Mouse (Mus musculus): ENCODE measurements around the gene Bcor. TPM values are rescaled to one million over a fixed set of nuclear protein-coding genes. Genes with fewer than 3 reads are reported as not detected.

Gene Bcor
- total RNA-seq, 4 experiments from 2014 or later = 17.6 to 21.4 (median 20.3) TPM

DNA sequence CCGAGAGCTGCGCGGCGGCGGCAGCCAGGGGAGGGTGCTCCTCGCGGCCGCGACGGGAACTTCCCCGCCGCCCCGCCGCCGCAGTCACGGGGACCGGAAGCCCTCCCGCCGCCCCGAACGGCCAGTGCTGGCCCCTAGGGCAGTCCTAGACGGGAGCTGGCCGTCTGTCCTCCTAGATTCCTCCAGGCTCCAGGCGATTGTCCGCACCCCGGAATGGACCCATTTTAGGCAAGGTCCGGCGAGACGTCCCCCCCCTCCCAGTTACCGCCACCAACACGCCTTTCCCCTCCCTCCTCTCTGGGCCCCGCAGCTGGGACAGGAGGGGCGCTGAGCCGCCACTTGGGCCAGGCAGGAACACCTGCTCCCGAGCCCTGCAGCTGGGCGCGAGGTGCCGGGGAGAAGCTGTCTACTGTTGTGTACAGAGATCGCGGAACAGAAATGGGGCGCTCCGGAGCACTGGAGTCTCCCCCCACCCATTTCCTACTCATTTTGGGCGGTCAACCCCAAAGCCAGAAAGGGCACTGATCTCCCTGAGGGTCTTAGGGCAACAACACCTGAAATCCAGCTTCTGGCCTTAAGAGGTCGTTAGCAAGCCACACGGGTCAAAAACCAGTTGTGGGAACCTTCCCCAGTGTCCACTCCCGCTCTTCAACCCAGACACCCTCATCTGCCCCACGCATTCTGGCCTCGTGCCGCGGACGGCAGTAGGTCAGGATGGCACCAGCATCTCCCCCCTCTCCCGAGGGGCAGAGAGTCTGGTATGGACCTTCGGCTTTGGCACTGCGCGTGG lies 72.4 kb downstream of the Bcor start:
- no peak for DNase-seq (ENCODE audit: low spot score in 2 of 2)

DNA sequence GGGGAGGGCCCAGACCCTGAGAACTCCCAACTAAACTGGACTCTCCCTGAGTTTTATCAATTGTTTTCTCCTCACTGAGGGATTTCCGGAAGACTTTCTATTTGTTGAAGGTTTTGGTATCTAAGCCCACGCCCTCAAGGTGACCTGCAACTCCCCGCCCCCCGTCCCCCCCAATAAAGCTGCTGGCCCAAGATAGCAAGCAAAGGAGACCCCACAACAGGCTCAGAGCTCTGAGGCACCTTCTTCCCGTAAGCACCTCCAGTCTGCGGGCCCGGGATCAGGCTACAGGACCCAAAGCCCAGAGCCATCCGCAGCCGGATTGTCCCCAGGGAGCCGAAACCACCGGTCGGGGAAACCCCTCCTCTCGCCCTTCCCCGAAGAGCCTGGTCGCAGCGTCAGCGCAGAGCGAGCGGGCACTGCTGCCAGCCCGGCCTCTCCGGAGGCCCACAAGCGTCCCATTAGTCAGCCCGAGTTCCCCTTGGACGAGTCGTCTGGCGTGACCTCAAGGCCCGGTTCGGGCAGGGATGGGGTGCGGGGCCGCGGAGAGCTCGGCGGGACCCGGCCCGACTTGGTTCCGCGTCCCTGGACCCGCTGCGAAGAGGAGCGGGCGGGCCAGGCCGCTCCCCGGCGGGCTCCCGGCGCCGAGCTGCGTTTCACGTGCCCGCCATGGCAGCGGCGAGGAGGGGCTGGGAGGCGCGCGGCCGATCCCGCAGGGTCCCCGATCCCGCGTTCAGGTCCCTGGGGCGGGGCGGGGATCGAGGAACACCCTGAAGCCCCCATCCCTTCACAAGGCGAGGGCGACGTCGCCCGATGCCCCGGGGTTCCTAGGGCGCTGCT lies 73.3 kb downstream of the Bcor start:
- DNase-seq (ENCODE audit: low spot score in 2 of 2) = no peak

DNA sequence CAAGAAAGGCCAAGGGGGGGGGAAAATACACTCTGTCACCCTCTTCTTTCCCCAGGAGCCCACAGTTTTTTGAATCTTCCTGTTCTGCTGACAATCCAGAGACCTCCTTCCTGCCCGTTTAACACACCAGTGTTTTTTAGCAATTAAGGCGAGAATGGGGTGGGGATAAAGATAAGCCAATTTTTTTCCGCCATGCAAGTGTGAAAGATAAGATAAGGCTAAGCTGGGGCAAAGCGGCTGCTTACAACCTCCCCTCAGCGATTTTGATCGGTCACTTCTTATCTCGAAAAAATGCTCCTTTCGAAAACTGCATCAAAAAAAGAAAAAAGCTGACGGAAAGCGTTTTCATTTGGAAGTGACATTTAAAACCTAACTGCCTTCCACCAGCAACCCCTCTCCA lies 74.2 kb downstream of the Bcor start:
- DNase-seq (ENCODE audit: low spot score in 2 of 2) = no peak

DNA sequence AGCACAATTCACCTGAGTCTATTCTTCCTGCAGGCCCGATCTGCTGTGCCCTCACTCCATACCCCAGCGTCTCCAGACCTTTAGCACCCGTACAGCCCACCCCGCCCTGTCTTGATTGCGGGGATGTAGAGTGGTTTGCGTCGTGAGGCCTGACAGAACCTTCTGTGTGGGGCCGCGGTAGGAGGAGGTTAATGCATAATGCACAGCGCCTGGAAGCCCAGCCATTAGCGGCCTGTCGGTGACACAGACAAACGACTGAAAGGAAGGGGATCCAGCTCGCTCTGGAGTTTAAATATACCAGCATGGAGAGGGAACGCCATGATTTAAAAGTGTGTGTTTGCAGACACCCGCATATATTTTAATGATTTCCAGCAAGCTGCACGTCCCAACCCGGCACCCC lies 74.9 kb downstream of the Bcor start:
- DNase-seq (ENCODE audit: low spot score in 2 of 2) = no peak

DNA sequence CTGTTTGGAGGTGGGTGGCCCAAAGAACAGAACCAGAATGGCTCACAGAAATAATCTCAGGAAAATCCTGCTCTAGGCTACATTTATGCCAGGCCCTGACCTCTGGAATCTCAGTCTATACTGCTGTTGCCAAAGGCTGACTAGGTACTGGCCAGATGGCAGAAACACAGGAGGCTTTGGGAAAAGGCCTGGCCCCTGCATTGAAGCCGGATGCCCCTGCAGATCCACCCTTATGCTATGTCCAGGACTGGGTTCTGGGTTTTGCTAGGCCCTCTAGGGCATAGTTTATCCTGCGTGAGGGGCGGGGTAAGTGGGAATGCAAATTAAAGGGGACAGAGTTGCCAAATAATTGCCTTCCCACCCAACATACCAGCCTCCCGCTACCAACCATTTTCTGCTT lies 75.5 kb downstream of the Bcor start:
- no peak for DNase-seq (ENCODE audit: low spot score in 2 of 2)

DNA sequence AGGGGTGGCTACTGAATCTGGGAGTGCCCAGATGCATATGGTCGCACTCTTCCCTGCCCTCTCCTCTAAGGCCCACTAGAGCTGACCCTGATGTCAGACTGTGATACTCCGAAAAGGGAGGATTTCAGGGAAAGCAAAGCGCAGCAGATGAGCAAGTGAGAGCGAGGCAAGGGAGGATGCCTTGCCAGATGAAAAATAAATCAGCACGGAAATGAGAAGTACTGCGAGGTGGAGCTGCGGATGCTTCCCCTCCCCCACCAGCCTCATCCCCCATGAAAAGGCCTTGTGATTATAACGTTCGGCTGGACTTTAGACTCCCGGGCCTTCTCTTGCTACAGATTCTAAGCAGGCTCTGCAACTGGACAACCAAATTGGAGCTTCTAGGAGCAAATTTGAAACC lies 76.5 kb downstream of the Bcor start:
- no peak for DNase-seq (ENCODE audit: low spot score in 2 of 2)

DNA sequence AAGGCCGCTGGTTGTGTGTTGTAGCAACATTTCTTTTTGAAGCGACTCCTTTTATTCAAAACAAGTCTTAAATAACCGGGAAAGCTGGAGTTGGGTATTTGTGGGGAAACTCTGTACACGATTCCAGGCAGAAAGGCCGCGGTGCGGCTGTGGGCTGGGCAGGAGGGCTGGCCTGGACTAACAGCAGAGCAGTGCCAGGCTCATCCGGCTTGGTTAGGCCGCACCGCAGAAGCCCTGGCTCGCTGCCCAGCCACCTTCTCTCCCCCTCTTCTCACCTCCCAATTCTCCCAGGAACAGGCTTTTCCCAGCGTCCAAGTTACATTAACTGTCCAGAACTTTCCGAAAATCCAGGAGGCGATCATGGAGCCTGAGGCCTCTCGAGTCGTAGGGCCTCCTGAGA lies 77.4 kb downstream of the Bcor start:
- no peak for DNase-seq (ENCODE audit: low spot score in 2 of 2)

DNA sequence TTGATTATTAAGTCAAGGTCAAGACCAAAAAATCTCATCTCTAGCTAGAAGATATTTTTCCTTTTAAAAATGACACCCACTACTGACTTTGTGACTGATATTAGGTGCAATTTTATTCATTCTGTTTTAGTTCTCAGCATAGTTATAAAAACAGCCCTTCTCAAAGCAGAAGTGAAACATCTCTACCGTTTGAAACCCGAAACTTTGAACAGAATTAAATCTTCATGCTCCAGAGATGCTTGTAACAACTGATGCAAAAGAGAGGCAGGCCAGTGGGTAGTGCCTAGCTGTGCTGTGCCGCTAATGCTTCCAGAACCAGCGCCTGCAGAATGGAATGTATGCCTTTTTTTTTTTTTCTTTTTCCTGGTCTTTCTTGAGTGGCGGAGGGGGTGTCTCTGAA lies 78.0 kb downstream of the Bcor start:
- no peak for DNase-seq (ENCODE audit: low spot score in 2 of 2)

DNA sequence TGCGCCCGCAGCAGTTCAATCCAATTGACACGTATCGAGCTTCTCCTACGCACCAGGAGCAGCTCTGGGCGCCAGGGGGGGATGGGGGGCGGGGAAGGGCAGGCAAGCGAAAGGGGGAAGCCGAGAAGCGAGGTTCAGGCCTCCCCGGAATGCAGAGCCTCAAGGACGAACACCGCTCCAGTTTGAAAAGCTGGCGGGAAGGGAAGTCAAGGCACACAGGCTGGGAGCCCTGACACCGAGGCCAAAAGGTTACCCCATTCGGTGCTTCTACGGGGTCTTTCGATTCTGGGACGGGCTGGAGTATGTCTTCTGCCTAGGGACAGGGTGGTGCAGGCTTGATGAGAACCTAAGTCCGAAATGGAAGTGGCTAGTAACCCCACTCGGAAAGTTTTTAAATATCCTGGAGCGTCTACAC lies 78.4 kb downstream of the Bcor start:
- DNase-seq (ENCODE audit: low spot score in 2 of 2) = no peak

DNA sequence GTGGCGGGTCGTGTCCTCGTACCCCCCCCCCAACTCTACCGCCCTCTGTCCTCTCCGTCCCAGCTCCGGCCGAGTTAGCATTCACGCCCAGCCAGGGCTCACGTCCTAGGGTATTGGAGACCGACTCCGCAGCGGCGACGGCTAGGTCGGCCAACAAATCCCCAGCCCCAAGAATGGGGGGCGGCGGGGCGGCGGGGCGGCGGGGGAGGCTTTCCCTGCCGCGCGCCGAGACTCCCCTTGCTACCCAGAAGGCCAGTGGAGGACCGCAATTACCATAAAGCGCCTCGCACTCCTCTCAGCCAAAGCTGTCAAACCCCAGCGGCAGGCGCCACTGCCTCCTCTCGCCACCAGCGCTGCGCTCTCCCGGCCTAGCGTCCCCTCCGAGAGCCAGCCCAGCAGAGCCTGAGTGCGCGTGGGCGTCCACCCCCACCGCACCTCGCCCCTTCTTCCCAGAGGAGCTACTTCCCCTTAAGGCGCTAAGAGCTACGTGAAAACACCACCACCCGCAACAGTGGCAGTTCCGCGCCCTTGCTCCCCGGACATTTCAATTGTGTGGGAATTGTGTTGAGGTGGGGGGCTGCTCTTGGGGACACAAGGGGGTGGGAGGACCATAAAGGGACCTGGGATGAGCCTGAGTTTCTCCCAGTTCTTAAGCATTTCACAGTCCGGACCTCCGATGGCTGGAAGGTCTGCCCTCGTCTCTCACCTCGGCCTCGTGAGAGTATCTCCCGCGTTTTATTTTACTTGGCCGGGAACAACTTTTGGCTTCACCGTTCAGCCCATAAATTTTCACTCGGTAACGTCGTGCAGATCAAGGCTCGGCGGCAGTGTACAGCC lies 79.0 kb downstream of the Bcor start:
- no peak for DNase-seq (ENCODE audit: low spot score in 2 of 2)

DNA sequence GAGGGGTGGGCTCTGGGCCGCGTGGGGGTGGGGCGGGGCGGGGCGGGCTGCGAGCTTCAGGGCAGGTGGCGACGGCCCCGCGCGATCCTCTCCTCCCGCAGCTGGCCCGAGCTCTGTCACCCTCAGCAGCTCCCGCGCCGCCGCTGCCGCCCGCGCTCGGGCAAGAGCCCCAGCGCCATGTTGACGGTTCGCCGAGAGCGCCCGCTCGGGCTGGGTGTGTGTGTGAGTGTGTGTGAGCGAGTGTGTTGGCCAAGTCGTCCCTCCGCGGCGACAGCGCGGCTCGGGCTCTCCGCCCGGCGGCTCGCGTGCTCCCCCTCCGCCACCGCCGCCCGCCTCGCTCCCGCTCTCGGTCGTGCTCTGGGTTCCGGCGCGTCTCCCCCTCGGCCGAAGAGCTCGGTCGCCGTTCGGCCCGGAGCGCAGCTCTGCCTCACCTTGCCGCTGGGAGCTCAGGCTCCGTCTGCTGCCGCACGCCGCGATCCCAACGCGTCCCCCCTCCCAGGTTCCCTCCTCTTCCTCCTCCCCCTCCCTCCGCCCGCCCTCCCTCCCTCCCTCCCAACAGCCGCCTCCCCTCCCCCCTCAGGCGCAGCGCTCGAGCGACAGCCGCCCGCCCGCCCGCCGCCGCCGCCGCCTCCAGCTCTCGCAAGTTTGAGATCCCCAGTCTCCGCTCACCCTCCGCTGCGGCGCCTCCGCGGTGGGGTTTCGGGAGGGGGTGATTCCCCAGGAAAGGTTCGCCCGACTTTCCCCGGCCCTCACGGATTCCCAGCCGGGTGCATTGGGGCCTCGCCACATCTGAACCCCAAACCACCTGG lies 79.9 kb downstream of the Bcor start:
- DNase-seq (ENCODE audit: low spot score in 2 of 2) = peak in 1 of 2 experiments; percentile 27

DNA sequence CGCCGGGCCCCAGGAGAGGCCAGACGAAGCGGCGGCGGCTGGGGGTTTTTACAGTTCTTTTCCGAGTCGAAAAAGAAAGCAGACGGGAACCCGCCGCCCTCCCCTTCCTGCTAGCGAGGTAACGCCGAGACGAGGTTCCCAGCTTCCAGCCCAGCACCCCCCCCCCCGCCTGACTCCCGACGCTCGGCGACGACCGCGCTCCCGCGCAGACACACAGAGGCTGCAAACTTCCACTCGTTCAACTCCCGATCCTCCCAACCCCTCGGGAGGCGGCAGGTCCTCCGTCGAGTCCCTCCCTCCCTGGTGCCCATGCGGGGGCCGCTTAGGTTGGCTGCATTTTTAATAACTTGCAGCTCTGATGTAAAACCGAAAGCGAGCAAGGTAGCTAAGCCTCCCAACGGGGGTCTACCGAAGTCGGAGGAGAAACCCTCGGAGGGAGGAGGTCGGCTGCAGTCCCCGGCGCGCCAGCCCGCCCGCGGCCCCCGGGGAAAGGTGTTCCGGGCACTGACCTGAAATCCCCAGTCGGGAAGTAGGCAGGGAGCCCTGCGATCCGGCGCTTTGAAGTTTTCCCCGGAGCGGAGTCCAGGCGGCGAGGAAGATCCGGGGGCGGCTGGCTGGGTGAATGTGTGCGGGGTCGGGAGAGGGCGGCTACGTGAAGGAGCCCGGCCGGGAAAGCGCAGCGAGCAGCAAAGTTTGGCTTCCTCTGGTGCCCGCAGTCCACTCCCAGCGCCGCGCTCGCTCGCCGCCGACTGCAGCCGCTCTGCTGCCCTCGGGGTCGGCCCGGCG lies 80.7 kb downstream of the Bcor start:
- DNase-seq (ENCODE audit: low spot score in 2 of 2) = no peak

DNA sequence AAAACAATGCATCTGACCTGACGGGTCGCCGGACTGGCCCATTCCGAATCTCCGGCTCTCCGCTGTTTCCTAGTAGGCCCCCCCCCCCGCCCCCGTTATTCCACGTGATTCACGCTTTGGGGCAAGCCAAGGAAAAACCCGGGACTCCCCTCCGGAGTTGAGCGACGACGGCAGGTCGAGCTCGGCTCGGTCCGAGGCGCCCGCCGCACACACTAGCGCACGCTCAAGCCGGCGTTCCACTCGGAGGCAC lies 81.2 kb downstream of the Bcor start:
- DNase-seq (ENCODE audit: low spot score in 2 of 2) = no peak

DNA sequence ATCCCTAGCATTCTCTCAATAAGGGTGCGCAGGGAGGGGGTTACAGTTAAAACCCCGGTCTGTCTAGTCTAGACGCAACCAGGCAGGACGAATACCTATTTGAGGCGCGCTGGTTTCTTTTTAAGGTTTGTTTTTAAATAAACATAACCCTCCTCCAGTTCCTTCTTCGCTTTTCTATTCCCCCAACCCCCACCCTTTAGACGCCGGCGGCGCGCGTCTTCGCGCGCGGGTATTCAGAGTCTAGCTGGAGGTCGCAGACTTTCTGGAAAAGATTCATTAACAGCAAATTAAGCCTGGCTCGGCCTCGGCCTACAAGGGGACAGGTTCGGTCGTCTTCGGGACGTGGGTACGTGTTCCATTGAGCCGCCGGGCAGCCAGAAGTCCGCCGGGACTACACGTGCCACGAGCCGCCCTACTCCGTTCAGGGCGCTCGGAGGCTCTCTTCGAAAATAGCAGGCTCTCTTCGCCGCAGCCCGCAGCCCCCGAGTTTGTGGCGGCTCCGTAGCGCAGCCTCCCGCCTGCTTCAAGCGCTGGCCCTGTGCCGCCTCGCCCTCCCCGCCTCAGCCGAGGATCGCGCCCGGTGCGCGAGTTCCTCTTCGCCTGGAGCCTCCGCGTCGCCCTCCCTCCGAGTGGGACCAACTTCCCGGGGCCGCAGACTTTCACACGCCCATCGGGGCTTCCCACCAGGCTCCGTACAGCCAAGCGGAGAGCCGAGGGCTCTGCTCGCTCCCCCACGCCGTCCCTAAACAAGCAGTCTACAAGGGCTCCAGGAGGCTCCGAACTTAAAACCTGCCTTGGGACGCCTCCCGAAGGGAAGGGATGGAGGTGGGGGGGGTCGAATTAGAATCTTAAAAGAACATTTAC lies 81.7 kb downstream of the Bcor start:
- no peak for DNase-seq (ENCODE audit: low spot score in 2 of 2)

DNA sequence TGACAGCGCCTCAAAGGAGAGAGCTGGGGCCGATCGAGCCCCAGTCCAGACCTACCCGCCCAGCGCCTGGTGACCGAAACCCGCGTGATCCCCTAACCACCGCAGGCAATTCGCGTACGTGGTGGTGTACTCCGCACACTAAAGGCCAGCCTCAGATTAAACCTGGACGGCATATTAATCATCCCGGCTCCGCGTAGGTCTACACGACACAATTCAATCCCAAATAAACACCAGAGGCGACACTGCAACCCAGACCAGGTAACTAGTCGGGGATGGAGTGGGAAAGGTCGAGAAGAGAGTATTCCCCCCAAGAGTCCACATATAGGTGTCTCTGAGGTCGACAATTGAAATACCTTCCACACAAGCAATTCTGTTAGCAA lies 82.6 kb downstream of the Bcor start:
- no peak for DNase-seq (ENCODE audit: low spot score in 2 of 2)

DNA sequence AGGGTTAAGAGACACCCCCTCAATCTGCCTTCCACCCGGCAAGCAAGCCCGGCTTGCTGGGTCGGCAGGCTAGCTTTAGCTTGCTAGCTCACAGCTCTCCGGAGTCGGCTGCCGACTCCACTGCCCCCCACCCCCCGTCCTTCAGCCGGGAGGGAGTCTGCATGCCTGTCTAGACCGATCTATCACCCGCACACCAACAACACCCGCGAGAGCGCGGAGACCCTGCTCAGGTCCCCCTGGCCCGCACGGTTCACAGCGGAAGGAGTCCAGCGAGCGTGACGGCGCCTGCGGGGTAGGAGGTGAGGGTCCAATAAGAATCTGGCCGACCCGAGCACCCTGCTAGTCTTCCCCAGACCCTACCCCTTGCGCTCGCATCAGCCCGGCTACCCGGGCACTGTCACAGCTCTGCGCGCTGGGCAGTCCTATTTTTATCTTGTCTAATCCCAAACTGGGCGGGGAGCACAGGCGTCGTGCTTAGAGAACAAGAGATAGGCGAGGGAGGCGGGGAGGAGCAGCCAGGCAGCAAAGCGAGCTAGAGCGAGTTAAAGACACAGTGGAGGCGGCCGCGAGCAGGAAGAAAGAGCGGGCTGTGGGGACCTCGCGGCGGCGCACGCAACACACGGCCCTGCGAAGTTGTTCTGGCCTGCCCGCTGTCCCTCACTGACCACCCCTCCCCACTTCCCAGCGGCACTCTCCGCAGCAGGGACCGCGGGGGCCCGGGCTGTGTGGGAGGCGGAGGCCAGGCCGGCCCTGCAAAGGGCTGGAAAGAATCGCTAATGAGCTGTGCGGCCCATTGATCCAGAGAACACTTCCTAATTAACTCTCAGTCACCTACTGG lies 83.2 kb downstream of the Bcor start:
- peak in 1 of 2 experiments; percentile 54 for DNase-seq (ENCODE audit: low spot score in 2 of 2)

DNA sequence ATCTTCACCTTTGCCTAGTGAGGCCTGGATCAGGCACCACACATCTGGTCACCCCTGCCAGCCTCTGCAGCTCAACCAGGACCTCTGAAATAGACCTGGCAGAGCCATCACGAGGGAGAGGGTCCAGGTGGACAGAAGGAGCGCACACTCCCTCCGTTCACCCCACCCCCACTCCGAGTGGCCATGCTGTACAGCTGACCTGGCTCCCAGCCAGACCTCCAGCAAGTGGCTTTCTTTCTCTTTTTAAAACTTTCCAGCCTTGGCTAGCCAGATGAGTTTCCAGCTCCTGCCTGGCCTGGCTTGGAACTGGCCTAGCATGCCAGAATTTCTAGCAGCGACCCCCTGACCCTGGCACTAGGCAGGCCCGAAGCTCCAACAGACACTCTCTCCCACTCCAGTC lies 87.4 kb downstream of the Bcor start:
- DNase-seq (ENCODE audit: low spot score in 2 of 2) = no peak

DNA sequence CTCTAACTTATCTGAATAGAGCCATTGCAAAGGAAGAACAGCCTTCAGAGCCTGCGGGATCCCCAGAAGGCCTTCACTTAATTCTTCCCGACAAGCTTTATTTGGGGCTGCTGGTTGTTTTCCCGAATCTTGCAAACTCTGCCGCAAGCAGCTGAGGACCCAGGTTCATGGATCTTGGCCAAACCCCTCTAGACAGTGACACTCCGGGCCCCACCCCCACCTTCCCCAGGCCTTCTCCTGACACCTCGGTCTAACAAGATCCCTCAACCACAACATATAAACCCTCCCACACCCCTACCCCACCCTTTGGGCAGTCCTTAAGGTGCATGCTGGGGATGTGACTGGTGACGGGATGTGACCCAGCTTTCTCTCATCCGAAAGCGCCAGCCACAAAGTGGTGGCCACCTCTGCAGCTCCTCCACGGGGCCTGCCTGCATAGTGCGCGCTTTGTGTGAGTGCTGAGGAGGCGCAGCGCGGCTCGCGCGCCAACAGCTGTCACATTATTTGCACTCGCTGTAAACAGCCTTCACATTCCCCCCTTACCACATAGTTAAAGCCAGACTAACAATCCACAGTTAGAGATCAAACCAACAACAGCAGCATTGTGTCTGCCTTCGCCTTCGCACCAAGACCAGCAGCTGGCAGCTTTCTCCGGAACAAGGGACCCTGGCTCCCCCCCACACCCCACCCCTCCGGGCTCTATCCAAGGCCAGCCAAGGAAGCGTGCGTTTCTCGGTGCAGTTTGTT lies 91.0 kb downstream of the Bcor start:
- DNase-seq (ENCODE audit: low spot score in 2 of 2) = peak in 1 of 2 experiments; percentile 24
